Mouse (Mus musculus) adrenal gland, adult 2 months (tissue): Measurements from ENCODE around the gene Atp2a2. TPM values are rescaled to one million over a fixed set of nuclear protein-coding genes. Genes with fewer than 3 reads are reported as not detected.
"Not testable (repeated sequence)": the region's sequence is repeated elsewhere in the genome, so short reads cannot be mapped to it uniquely, and the experiment has no call there.

ENCODE experiments used
- DNase-seq: peaks from one replicate; pipeline ENCODE4 v3.0.0; 2021
- polyA plus RNA-seq: library from polyadenylated mRNA; depleted of rRNA; stranded (reverse); fragments of >200 nt; gene quantifications from 2 replicates; pipeline ENCODE4 v1.2.3, GENCODE M21; 2012
- total RNA-seq, 2 experiments: library from RNA; stranded (reverse); gene quantifications; 2 replicates each; pipeline ENCODE4 v1.2.3; 2021

The Atp2a2 gene
- total and polyA plus RNA-seq, 3 experiments, result 50.5 to 186 (median 159) TPM

DNA sequence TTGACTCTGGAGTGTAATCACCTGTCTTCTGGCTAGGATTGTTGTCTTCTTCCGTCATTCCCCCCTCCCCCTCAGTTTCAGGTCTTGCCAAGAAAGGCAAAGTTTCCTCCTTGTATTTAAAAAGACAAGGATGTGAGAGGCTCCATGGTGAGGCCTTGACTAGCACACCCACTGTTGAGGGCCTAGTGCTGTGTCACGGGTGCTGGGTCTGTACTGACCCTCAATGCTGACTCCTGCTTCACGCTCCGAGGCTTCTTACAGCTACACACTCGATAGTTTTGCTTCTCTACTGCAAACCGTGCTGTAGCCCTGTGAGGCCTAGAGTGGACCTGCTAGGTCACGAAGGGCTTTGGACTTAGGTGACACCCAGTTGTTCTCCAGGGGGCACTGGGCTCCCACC is 49.8 kb downstream of the Atp2a2 start:
- no peak for DNase-seq

DNA sequence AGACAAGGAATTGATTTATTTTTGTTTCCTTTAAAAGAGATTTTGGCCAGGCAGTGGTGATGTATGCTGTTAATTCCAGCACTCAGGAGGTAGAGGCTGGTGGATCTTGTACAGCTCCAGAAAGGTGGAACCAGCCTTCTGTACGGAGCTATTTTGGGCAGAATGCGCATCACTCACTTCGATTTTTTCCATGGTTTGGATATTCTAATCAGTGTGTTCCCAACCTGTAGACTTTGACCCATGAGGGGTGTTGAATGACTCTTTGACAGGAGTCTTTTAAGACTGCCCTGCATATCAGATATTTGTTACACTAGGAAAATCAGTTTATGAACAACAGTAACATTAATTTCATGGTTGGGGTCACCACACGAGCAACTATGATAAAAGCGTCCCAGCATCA is 50.7 kb downstream of the Atp2a2 start:
- no peak for DNase-seq

DNA sequence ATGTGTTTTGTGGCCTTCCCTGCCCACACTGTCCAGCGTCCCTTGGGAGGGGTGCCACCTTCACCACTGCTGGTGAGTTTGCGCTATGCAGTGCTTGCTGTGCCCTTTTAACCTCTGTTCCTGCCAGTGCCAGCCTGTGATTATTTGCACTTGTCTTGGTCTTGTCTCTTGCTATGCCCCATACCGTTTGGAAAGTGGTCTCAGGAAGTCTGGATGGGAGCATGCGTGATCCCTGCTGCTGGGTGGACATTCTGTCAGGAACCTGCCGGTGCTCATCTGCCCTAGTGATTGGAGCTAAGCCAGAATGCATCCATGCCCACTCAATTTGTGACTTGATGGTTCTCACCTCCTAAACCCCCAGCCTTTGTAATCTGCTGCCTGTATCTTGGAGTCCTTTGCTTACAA is 51.1 kb downstream of the Atp2a2 start:
- no peak for DNase-seq

DNA sequence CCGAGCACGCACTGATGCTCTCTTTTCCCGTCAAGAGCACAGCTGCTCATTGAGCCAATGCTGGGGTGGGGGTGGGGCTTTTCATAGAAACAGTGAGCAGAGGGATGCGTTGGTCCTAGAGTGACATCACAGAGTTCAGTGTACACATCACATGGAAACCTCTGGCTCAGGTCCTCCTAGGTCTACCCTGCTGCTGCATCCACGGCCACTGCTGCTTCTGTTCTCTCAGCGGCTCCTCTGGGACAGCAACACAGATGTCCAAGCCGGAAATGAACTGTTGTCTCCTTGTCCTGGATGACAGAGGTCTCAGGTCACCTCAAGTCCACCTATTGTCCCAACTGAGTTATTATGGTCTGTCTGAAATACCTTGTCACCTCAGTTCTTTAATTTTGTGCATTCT is 52.1 kb downstream of the Atp2a2 start:
- no peak for DNase-seq

DNA sequence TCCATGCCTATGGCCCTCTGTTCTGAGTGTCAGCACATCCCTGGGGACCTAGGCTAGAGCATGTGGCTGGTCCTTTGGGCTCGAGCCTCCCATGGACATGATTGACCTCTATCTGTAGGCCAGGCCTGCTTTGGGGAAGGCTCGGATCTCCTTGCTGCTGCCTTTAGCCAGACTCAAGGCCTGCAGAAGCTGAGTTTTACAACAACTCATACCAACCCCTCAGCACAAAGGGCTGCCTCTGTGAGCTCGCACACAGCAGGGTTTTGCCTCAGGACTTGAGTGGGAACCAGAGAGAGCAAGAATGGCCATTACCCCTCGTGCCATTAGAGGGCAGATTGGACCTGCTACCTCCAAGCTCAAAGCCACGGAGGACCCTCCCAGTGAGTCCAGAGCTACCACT is 53.2 kb downstream of the Atp2a2 start:
- DNase-seq, result no peak

DNA sequence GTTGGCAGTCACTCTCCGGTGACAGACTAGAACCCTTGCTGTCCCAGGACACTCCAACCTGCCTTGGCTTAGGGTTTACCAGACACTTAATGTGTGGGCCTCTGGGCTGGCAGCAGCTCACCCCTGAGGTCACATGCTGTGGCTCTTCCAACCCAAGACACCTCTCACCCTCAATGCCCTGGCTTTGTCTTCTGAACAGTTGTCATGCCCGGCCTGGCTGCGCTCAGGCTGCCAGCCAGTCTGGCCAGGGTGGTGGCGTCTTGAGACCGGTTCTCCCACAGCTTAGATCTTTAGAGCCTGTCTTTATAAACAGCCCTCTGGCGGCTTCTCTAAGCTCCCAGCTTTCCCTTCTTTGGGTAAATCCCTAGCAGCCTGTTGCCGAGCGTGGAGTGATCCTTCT is 54.2 kb downstream of the Atp2a2 start:
- no peak for DNase-seq

DNA sequence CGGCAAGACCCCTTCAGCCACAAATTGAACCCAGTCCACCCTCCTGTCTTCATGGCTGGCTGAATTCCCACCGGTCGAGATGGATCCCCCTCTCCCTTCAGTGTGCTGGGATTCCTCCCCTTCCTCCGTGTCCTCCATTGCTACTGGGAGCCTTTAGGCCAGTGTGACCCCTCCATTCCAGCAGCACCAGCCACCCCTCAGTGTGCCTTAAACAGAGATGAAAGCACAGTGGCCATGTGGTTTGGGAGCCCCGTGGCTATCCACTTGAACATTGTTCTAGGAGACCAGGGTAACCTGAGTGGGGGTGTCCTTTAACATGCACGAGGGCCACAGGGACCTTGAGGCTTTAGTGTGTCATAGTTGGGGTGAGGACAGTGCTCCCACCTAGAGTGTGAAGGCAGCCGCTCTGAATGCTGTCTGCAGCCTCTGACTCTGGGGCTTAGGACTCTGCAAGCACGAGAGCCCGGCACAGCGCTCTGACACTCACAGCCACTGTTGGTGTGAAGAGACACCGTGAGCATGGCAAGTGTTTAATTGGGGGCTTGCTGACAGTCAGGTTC is 56.9 kb downstream of the Atp2a2 start:
- DNase-seq, result no peak

DNA sequence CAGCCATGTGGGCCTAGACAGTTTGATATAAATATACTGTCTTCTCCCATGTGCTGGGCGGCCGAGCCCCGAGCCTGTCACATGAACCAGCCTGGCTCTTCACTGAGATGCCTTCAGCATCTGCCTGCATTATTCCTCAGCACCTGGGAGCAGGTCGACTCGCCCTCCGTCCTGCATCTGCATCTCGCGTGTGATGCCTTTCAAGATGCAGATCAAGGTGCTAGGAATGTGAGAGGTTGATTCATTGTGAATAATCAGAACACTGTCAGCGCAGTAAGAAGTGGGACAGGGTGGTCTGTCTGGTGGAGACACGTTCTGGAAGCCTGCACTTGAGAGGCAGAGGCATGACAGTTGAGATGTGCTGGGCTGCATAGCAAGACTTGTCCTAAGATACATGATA is 57.5 kb downstream of the Atp2a2 start:
- no peak for DNase-seq

DNA sequence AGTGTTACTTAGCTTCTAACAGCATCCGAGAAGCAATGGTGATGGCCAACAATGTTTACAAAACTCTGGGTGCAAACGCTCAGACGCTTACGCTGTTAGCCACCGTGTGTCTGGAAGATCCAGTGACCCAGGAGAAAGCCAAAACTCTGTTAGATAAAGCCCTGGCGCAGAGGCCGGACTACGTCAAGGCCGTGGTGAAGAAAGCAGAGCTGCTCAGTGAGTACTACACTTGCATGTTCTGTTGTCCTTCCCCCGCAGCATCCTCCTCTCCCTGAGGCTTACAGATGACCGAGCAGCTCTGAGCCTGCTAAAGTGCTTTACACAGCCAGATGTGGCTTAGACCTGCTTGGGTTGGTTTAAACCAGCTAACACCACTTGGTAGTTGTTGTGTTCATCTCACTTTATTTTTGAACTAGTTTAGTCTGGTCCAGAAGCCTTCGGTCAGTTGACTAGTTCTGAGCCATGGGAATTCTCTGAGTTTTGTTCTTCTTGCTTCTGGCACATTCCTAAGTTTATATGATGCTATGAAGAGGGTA is 61.9 kb downstream of the Atp2a2 start:
- DNase-seq, result peak; percentile 42

DNA sequence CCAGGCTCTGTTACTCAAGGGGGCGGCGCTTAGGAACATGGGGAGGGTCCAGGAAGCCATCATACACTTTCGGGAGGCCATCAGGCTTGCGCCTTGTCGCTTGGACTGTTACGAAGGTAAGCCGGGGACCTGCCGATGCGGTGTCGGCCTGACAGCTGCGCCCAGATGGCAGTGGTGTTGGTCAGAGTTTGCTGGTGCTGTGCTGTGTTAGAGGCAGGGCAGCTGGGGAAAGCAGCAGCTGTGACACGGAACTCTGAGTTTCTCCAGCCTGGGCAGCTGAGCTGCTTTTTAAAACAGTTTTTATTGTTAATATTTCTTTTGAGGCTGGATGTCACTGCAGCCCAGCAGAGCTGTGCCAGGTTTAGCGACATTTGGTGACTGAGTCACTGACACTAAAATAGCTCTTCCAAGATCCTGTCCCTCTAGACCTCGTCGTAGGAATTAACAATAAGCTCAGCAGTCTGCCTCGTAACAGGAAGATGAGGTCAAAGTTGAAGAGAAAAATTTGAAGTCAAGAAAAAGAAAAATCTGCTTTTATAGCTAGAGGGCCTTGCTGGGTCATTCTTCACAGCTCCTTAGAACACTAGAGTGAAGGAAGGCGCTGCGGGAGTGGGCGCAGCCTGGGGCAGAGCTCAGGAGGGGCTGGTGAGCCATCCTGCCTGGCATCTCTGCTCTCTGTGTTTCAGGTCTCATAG is 62.5 kb downstream of the Atp2a2 start:
- DNase-seq, result peak; percentile 55

DNA sequence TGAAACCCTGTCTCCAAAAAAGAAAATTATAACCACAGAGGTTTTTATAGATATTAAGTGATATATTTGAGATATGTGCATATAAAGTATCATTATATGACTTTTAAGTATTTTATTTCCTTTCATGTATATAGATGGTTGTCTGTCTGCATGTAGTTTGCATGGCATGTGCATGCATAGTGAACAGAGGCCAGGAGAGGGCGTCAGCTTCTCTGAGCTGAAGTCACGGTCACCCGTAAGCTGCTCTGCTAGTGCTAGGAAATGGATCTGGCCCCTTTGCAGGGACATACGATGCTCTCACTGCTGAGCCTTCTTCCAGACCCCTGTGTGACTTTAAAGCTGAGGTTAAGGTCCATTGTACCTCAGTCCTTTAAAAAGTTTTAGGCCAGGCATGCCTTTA is 67.5 kb downstream of the Atp2a2 start:
- DNase-seq, result no peak

DNA sequence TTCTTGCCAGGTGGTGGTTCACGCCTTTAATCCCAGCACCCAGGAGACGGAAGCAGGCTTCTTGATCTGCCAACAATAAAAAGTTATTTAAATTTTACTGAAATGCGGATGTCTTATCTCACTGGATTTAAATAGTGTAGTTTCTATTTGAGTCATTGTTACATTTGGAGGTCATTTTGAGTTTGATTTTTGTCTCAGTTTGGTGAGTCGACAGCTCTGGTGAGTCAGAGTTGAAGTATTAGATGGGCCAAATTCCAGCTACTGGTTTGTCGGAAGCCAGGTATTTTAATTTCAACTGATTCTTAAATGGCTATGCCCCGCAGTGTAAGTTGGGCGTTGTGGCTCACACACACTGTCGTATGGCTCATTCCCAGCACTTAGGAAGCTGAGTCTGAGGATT is 70.8 kb downstream of the Atp2a2 start:
- peak; percentile 51 for DNase-seq

DNA sequence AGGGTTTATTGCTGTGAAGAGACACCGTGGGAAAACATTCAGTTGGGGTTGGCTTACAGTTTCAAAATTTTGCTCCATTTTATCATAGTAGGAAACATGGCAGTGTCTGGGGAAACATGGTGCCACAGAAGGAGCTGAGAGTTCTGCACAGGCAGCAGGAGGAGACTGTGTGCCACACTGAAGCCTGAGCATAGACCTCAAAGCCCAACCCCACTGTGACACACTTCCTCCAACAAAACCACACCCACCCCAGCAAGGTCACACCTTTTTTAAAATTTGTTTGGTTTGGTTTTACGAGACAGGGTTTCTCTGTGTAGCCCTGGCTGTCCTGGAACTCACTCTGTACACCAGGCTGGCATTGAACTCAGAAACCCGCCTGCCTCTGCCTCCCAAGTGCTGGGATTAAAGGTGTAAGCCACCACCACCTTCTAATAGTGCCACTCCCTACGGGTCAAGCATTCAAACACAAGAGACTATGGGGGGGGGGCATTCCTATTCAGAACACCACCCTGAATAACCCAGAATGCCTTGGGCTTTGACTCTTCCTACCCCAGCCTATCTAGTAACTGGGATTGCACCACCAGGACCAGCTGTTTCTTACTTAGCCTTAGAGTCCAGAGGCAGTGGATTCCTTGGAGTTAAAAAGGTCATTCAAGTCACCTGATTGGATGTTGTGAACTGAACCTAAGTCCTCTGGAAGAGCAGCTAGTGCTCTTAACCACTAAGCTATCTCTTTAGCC is 71.8 kb downstream of the Atp2a2 start:
- DNase-seq, result no peak

DNA sequence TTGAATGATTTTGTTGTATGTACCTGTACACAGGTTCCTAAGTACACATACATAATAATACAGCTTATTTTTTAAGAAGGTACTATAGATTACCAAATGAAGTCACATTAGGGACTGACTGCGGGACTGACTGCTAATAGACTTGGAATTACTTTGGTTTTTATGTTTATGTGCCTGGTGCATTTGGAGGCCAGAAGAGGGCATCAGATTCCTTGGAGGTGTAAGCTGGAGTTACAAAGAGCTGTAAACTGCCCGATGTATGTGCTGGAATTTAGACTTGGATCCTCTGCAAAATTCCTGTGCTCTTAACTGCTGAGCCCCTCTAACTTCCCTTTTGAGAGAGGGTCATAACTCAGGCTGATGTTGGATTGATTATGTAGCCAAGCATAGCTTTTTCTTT is 76.5 kb downstream of the Atp2a2 start:
- no peak for DNase-seq

DNA sequence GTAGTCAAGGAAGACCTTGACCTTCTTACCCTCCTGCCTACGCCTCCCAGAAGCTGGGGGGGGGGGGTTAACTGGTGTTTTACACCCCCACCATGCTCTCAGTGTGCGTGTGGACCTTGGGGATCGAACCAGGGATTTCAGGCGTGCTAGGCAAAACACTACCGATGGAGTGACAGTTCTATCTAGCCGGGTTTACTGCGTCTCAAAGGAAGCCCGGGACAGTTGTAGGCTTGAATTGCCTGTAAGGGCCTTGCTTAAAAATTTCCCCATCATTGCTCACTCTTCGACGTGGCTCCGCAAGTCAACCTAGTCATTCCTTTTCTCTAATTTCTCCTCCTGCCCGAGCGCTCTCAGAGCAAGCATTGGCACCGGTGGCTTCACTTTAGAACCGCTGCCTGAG is 78.9 kb downstream of the Atp2a2 start:
- DNase-seq, result peak; percentile 21

DNA sequence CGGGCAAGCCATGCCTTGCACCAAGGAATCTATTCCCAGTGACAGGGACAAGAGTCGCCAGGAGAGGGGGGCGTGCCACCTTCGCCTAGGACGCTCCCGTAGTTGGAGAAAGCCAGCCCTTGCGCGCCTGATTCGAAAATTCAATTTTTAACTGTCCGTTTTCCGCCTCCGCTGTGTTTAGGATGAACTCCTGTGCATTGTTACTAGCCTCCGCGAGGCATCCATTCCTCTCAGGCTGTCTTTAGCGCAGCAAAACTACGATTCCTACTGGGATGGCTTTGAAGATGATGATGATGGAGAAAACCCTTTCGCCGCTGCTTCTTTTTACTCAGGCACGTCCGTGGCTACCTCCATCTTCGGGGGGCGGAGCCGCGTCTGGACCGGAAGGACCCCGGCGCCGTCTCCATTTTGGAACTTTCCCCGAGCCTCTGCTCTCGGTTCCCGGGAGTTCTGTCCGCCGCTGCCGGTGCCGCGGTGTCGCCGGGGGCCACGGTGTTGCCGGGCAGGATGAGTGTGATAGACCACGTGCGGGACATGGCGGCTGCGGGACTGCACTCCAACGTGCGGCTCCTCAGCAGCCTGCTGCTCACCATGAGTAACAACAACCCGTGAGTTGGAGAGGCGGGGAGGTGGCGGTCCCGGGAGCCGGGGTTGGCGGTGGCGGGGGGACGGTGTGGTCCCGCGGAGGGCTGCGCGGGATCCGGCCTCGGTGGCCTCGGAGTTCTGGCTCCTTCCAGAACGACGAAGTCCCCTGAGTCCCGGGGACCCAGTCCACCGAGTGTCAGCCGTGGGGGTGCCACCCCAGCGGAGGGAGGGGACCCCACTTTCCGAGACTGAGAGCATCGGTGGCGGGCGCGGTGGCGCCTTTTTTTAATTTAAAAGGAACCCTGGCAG is 79.7 kb downstream of the Atp2a2 start:
- DNase-seq, result peak; percentile 93

DNA sequence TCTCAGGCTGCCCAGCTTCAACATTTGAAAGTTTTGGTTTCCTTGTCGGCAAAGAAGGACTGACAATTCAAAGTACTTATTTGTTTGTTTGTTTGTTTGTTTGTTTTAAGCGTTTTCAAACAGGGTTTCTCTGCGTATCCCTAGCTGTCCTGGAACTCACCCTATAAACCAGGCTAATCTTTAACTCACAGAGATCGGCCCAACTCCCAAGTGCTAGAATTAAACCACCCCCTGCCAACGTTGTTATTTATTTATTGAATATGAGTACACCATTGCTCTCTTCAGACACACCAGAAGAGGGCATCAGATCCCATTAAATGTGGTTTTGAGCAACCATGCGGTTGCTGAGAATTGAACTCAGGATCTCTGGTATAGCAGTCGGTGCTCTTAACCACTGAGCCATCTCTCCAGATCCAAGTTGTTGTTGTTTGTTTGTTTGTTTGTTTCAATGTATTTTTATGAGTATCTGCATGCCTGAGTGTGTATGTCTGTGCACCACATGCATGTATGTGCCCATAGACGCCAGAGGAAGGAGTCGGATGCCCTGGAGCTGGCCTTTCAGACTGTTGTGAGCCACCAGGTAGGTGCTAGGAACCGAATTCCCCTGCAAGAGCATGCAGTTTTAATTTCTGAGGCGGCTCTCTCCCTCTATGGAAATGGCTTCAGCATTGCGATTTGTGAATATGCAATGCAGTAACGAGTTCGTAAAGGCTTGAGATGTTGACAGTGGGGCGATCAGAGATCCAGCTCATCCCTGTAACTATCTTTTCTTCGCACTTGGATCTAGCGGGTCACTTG is 80.6 kb downstream of the Atp2a2 start, which contains the start of gene Anapc7:
Anapc7 (plus strand) TSS at position 423 of the 798 bp plus-strand sequence.
- DNase-seq, result no peak

DNA sequence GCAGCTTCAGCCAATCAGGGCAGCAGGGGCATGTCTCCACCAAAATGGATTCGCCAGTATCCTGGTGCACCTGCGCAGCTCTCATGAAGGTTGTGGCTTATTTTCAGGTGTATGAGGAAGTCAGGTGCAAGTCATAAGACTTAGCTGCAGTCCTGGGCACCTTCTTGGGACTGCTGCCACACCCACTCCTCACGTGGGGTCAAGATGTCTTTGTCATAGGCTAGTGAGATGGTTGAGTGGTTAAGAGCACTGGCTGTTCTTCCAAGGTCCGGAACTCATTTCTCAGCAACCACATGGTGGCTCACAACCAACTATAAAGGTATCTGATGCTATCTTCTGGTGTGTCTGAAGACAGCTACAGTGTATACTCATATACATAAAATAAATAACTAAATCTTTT is 81.3 kb downstream of the Atp2a2 start:
- not testable (repeated sequence) for DNase-seq

DNA sequence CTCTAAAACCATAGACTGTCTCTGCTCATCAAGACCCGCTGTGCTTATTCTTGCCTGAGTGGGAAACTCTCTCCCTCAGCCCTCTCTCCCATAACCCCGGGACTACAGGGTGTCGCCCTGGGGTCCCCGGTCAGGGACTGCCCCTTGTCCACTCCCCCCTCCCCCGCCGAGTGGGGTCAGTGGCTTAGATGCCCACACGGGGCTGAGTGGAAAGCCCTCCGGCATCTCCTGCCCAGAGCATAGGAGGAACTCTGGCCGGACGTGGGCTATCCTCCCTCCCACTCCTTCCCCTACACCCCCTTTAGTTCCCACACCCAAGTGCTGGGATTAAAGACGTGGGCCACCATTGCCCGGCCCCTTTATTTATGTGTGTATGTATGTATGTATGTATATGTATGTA is 86.6 kb downstream of the Atp2a2 start:
- DNase-seq, result no peak

DNA sequence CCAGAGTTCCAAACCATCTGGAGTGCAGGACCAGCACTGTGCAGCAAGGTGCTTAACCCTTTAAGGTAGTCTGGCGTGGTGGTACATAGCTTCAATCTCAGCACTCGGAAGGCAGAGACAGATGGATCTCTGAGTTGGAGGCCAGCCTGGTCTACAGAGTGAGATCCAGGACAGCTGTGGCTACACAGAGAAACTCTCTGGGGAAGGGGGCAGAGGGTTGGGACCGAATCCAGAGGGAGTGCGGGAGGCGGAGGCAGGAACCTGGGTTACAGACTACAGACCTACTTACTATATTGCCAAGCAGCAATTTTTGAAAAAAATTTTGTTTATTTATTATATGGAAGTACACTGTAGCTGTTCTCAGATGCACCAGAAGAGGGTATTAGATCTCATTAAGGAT is 87.7 kb downstream of the Atp2a2 start:
- DNase-seq, result no peak

DNA sequence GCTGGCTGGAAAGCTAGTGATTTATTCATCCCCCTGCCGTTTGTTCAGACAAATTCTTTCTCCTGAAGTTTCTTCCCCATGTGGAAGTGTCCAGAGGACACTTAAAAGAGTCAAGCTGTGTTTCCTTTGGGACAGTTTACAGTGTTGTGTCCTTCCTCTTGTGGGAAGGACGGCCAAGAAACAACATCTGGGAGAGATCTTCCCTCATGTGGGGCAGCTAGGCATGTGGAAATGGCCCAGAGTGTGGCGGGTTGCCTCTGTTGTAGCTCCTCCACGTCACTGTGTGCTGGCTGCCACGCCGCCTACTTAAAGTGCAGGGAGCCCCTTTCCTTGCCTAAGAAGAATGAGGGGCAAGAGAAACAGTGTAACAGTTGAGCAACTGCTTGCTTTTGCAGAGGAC is 89.2 kb downstream of the Atp2a2 start:
- DNase-seq, result no peak
